Mouse (Mus musculus) olfactory bulb, adult 2 months (tissue): ENCODE measurements around the gene Cxcl10. TPM values are rescaled to one million over a fixed set of nuclear protein-coding genes. Genes with fewer than 3 reads are reported as not detected.
"Not testable (repeated sequence)": the region's sequence is repeated elsewhere in the genome, so short reads cannot be mapped to it uniquely, and the experiment has no call there.

ENCODE experiments used
- H3K27ac ChIP-seq: fragments of 200-500 bp; 2 replicates; pipeline ENCODE4 v1.5.1; 2012; ENCODE audit warnings: low read depth, low read length; ENCODE audit not compliant: insufficient read depth
- H3K4me1 ChIP-seq: fragments of 200-500 bp; 2 replicates; pipeline ENCODE4 v1.6.1; 2012; ENCODE audit warnings: low read length; ENCODE audit not compliant: control insufficient read depth, insufficient read depth
- H3K4me3 ChIP-seq: fragments of 200-500 bp; 2 replicates; pipeline ENCODE4 v1.5.1; 2012; ENCODE audit warnings: mild to moderate bottlenecking, low read depth, low read length, moderate library complexity; ENCODE audit not compliant: insufficient read depth
- CTCF ChIP-seq: fragments of 200-500 bp; IDR thresholded peaks from 2 replicates; pipeline ENCODE4 v1.5.1; 2012; ENCODE audit warnings: low read depth, mild to moderate bottlenecking, low read length, moderate library complexity; ENCODE audit not compliant: insufficient read depth
- POLR2A ChIP-seq: fragments of 200-500 bp; IDR thresholded peaks from 2 replicates; pipeline ENCODE4 v1.6.1; 2012; ENCODE audit warnings: mild to moderate bottlenecking, low read depth, low read length, moderate library complexity; ENCODE audit not compliant: insufficient read depth
- WGBS: fragments of 180-500 bp; shearing (Covaris S2); methylation state at CpG from one replicate; pipeline ENCODE4 v1.1.7; 2018; 5-methylcytosine and 5-hydroxymethylcytosine counted together
- polyA plus RNA-seq: library from polyadenylated mRNA; stranded (reverse); fragments of >200 nt; gene quantifications from 2 replicates; pipeline ENCODE4 v1.2.4, GENCODE M21; 2012; ENCODE audit warnings: low replicate concordance; ENCODE audit not compliant: missing spikeins, insufficient read depth, insufficient read length

Cxcl10 gene
- polyA plus RNA-seq, 1 experiment = not detected

- no peaks in the 10 kb centered on the region for H3K4me1 ChIP-seq
- no peak overlapping the region for H3K4me3 ChIP-seq
- 39% methylated on average over 4 of the region's 4 CpGs for WGBS
- no peak overlapping the region for H3K27ac ChIP-seq
- TF ChIP-seq CTCF = no peak
- TF ChIP-seq POLR2A = no peak
Observed at GRCm38 (mm10) chr5:92363179-92363578, 14.5 kb upstream of the Cxcl10 start.

GRCm38 (mm10) chr5:92358767-92359455 is 10.2 kb upstream of the Cxcl10 start:
- Histone ChIP-seq H3K27ac (no peak overlapping the region), H3K4me1 (no peaks in the 10 kb centered on the region), H3K4me3 (no peak overlapping the region)
- no peak for TF ChIP-seq POLR2A
- WGBS = 83% methylated on average over 11 of the region's 11 CpGs

- 60% methylated on average over 12 of the region's 12 CpGs for WGBS
Observed at GRCm38 (mm10) chr5:92358033-92358432, 9.3 kb upstream of the Cxcl10 start.

GRCm38 (mm10) chr5:92353517-92353916 is 4.8 kb upstream of the Cxcl10 start:
- Histone ChIP-seq H3K27ac (no peak overlapping the region), H3K4me3 (peak overlapping the region; percentile 33), H3K4me1 (peaks cover 7% of the 10 kb centered on the region)
- TF ChIP-seq POLR2A (no peak), CTCF (no peak)
- 13% methylated on average over 11 of the region's 11 CpGs for WGBS

More at GRCm38 (mm10) chr5:92358033-92358432, 9.3 kb upstream of the Cxcl10 start:
- TF ChIP-seq CTCF = no peak
- TF ChIP-seq POLR2A = no peak
- peaks cover 3% of the 10 kb centered on the region for H3K4me1 ChIP-seq
- H3K27ac ChIP-seq = no peak overlapping the region
- no peak overlapping the region for H3K4me3 ChIP-seq

- not testable (repeated sequence) for H3K27ac ChIP-seq, H3K4me1 ChIP-seq, H3K4me3 ChIP-seq
- 91% methylated on average over 4 of the region's 4 CpGs for WGBS
Observed at GRCm38 (mm10) chr5:92352716-92353115, 4.0 kb upstream of the Cxcl10 start.

- H3K27ac ChIP-seq = no peak overlapping the region
- 92% methylated on average over 7 of the region's 7 CpGs for WGBS
Observed at GRCm38 (mm10) chr5:92349731-92350130, 1.0 kb upstream of the Cxcl10 start.

GRCm38 (mm10) chr5:92345006-92345405 is 3.7 kb downstream of the Cxcl10 start:
- TF ChIP-seq CTCF = no peak
- TF ChIP-seq POLR2A = no peak
- 90% methylated on average over 8 of the region's 8 CpGs for WGBS
- no peak overlapping the region for H3K27ac ChIP-seq
- H3K4me3 ChIP-seq = no peak overlapping the region
- peaks cover 3% of the 10 kb centered on the region for H3K4me1 ChIP-seq

More at GRCm38 (mm10) chr5:92349731-92350130, 1.0 kb upstream of the Cxcl10 start:
- Histone ChIP-seq H3K4me1 (peaks cover 7% of the 10 kb centered on the region), H3K4me3 (no peak overlapping the region)
- TF ChIP-seq POLR2A (no peak), CTCF (no peak)

- WGBS = 77% methylated on average over 4 of the region's 4 CpGs
- no peak for TF ChIP-seq POLR2A
- TF ChIP-seq CTCF = no peak
- no peaks in the 10 kb centered on the region for H3K4me1 ChIP-seq
Observed at GRCm38 (mm10) chr5:92340606-92341005, 8.1 kb downstream of the Cxcl10 start.

GRCm38 (mm10) chr5:92336743-92337142 is 11.9 kb downstream of the Cxcl10 start:
- 84% methylated on average over 3 of the region's 3 CpGs for WGBS
- Histone ChIP-seq H3K27ac (no peak overlapping the region), H3K4me1 (no peaks in the 10 kb centered on the region), H3K4me3 (no peak overlapping the region)
- TF ChIP-seq POLR2A (no peak), CTCF (no peak)

More at GRCm38 (mm10) chr5:92340606-92341005, 8.1 kb downstream of the Cxcl10 start:
- Histone ChIP-seq H3K27ac (no peak overlapping the region), H3K4me3 (no peak overlapping the region)
